Mouse (Mus musculus): ENCODE measurements around the gene Iffo1. TPM values are rescaled to one million over a fixed set of nuclear protein-coding genes. Genes with fewer than 3 reads are reported as not detected.

Iffo1 gene
- polyA plus RNA-seq, 1 experiment from 2014 or later = 10.4 TPM

Small RNA genes within 50 kb of the gene (microRNA-seq; reads per million reads assigned to microRNA genes)
- gene Mir3098 (1.3 reads per million), gene Mir7045 (not detected)

Other genes starting within 250 kb of the Iffo1 start
- gene Lag3, start 233.5 kb upstream of the Iffo1 start, polyA plus RNA-seq (2015; fragmentation: Nextera tagmentation; extraction: Ambion mirVana) = 1.7 and 1.8 TPM in 2 replicates
- 320 TPM in 2 replicates for gene Ptms, start 225.1 kb upstream of the Iffo1 start, polyA plus RNA-seq (2015; fragmentation: Nextera tagmentation; extraction: Ambion mirVana)
- gene Mlf2, start 213.9 kb upstream of the Iffo1 start, polyA plus RNA-seq (2015; fragmentation: Nextera tagmentation; extraction: Ambion mirVana) = 357 and 385 TPM in 2 replicates
- gene Cops7a, start 179.7 kb upstream of the Iffo1 start, polyA plus RNA-seq (2015; fragmentation: Nextera tagmentation; extraction: Ambion mirVana) = 163 and 164 TPM in 2 replicates
- 1.4 and 3.1 TPM in 2 replicates for gene Pianp, start 148.5 kb upstream of the Iffo1 start, polyA plus RNA-seq (2015; fragmentation: Nextera tagmentation; extraction: Ambion mirVana)
- gene Zfp384, start 136.1 kb upstream of the Iffo1 start, polyA plus RNA-seq (2015; fragmentation: Nextera tagmentation; extraction: Ambion mirVana) = 16.1 and 17.8 TPM in 2 replicates
- 135 and 138 TPM in 2 replicates for gene Ing4, start 105.5 kb upstream of the Iffo1 start, polyA plus RNA-seq (2015; fragmentation: Nextera tagmentation; extraction: Ambion mirVana)
- gene Acrbp, start 95.6 kb upstream of the Iffo1 start, polyA plus RNA-seq (2015; fragmentation: Nextera tagmentation; extraction: Ambion mirVana) = 14.4 and 15.4 TPM in 2 replicates
- 0.33 and 0.55 TPM in 2 replicates for gene Lpar5, start 77.3 kb upstream of the Iffo1 start, polyA plus RNA-seq (2015; fragmentation: Nextera tagmentation; extraction: Ambion mirVana)
- gene Chd4, start 49.3 kb upstream of the Iffo1 start, polyA plus RNA-seq (2015; fragmentation: Nextera tagmentation; extraction: Ambion mirVana) = 99.2 and 100 TPM in 2 replicates
- 65.0 and 69.0 TPM in 2 replicates for gene Nop2, start 13.3 kb upstream of the Iffo1 start, polyA plus RNA-seq (2015; fragmentation: Nextera tagmentation; extraction: Ambion mirVana)
- gene Gapdh, start 21.2 kb downstream of the Iffo1 start, polyA plus RNA-seq (2015; fragmentation: Nextera tagmentation; extraction: Ambion mirVana) = 2,116 and 2,124 TPM in 2 replicates
- 141 and 151 TPM in 2 replicates for gene Ncapd2, start 46.5 kb downstream of the Iffo1 start, polyA plus RNA-seq (2015; fragmentation: Nextera tagmentation; extraction: Ambion mirVana)
- 220 and 238 TPM in 2 replicates for gene Mrpl51, start 46.6 kb downstream of the Iffo1 start, polyA plus RNA-seq (2015; fragmentation: Nextera tagmentation; extraction: Ambion mirVana)
- 6.5 and 6.7 TPM in 2 replicates for gene Vamp1, start 70.3 kb downstream of the Iffo1 start, polyA plus RNA-seq (2015; fragmentation: Nextera tagmentation; extraction: Ambion mirVana)
- gene Tapbpl, start 86.6 kb downstream of the Iffo1 start, polyA plus RNA-seq (2015; fragmentation: Nextera tagmentation; extraction: Ambion mirVana) = 5.4 and 6.1 TPM in 2 replicates
- gene Cd27, start 91.8 kb downstream of the Iffo1 start, polyA plus RNA-seq (2015; fragmentation: Nextera tagmentation; extraction: Ambion mirVana) = 1.8 and 2.8 TPM in 2 replicates
- 0.19 and 0.24 TPM in 2 replicates for gene Tuba3a, start 140.8 kb downstream of the Iffo1 start, polyA plus RNA-seq (2015; fragmentation: Nextera tagmentation; extraction: Ambion mirVana)
- 58.7 and 62.6 TPM in 2 replicates for gene Ltbr, start 168.6 kb downstream of the Iffo1 start, polyA plus RNA-seq (2015; fragmentation: Nextera tagmentation; extraction: Ambion mirVana)
- gene Scnn1a, start 175.4 kb downstream of the Iffo1 start, polyA plus RNA-seq (2015; fragmentation: Nextera tagmentation; extraction: Ambion mirVana) = 4.4 and 4.8 TPM in 2 replicates
- gene Tnfrsf1a, start 204.1 kb downstream of the Iffo1 start, polyA plus RNA-seq (2015; fragmentation: Nextera tagmentation; extraction: Ambion mirVana) = 73.2 and 83.3 TPM in 2 replicates
- 4.7 and 4.9 TPM in 2 replicates for gene Plekhg6, start 235.6 kb downstream of the Iffo1 start, polyA plus RNA-seq (2015; fragmentation: Nextera tagmentation; extraction: Ambion mirVana)

Measured in kidney, embryonic 15.5 days (tissue).